Mouse (Mus musculus) stomach, adult 2 months (tissue): Measurements from ENCODE around the gene Cyb5r4. TPM values are rescaled to one million over a fixed set of nuclear protein-coding genes. Genes with fewer than 3 reads are reported as not detected.

Experiments
- polyA plus RNA-seq: library from polyadenylated mRNA; depleted of rRNA; stranded (reverse); fragments of >200 nt; gene quantifications from 2 replicates; pipeline ENCODE4 v1.2.3, GENCODE M21; 2012; rRNA removed

The Cyb5r4 gene
- 3.6 and 5.7 TPM in 2 replicates for polyA plus RNA-seq

GRCm38 (mm10) chr9:87021778-87022523, at the start of gene Cyb5r4:
TSS of gene Cyb5r4 (plus strand) at chr9:87022014.

GRCm38 (mm10) chr9:87015288-87015937, 6.4 kb upstream of the Cyb5r4 start, which contains the start of gene Ripply2:
TSS of gene Ripply2 (plus strand) at chr9:87015537.

Other genes with a start within 250 kb of the Cyb5r4 start
- 0.26 and 0.30 TPM in 2 replicates for gene Snap91, start 141.4 kb upstream of the Cyb5r4 start, polyA plus RNA-seq
- gene Ripply2, start 6.5 kb upstream of the Cyb5r4 start, polyA plus RNA-seq: not detected in 2 replicates
- 0.04 TPM in 1 of 2 replicates, not detected in the other for gene Mrap2, start 122.3 kb downstream of the Cyb5r4 start, polyA plus RNA-seq
- gene Cep162, start 233.5 kb downstream of the Cyb5r4 start, polyA plus RNA-seq: 0.11 and 0.38 TPM in 2 replicates